Mouse (Mus musculus) ES-Bruce4 (cell line): Measurements from ENCODE around the gene Cped1. TPM values are rescaled to one million over a fixed set of nuclear protein-coding genes. Genes with fewer than 3 reads are reported as not detected.
"Not testable (repeated sequence)": the region's sequence is repeated elsewhere in the genome, so short reads cannot be mapped to it uniquely, and the experiment has no call there.

Source experiments
- H3K27ac ChIP-seq: 2 replicates; pipeline ENCODE4 v1.5.1; 2012; ENCODE audit warnings: low read length, inconsistent platforms; ENCODE audit not compliant: insufficient read depth
- H3K27me3 ChIP-seq: 2 replicates; pipeline ENCODE4 v1.6.1; 2012; ENCODE audit warnings: mild to moderate bottlenecking, low read length, inconsistent platforms; ENCODE audit not compliant: control insufficient read depth, poor library complexity, insufficient read depth, severe bottlenecking
- H3K36me3 ChIP-seq: 2 replicates; pipeline ENCODE4 v1.6.1; 2012; ENCODE audit warnings: inconsistent platforms, mild to moderate bottlenecking, low read length, moderate library complexity; ENCODE audit not compliant: control insufficient read depth, poor library complexity, insufficient read depth, severe bottlenecking
- H3K4me1 ChIP-seq: one replicate; pipeline ENCODE4 v1.8.1; 2011; ENCODE audit warnings: low read length; ENCODE audit not compliant: control insufficient read depth, insufficient read depth
- H3K4me3 ChIP-seq: 2 replicates; pipeline ENCODE4 v1.5.1; 2011; ENCODE audit warnings: low read depth, mild to moderate bottlenecking, low read length
- H3K9ac ChIP-seq: 2 replicates; pipeline ENCODE4 v1.6.1; 2012; ENCODE audit warnings: low read depth, mild to moderate bottlenecking, inconsistent platforms; ENCODE audit not compliant: poor library complexity, severe bottlenecking
- H3K9me3 ChIP-seq: replicated peaks from 2 replicates; pipeline ENCODE4 v1.6.1; 2012; ENCODE audit warnings: mild to moderate bottlenecking, low read length, inconsistent platforms; ENCODE audit not compliant: control insufficient read depth, poor library complexity, insufficient read depth, severe bottlenecking
- CTCF ChIP-seq: IDR thresholded peaks from one replicate; pipeline ENCODE4 v1.8.1; 2011; ENCODE audit warnings: low read depth, low read length
- EP300 ChIP-seq: IDR thresholded peaks from 2 replicates; pipeline ENCODE4 v1.6.1; 2011; ENCODE audit warnings: low read depth, low read length; ENCODE audit not compliant: insufficient read depth
- POLR2A ChIP-seq: IDR thresholded peaks from one replicate; pipeline ENCODE4 v1.8.1; 2011; ENCODE audit warnings: low read length; ENCODE audit not compliant: insufficient read depth
- polyA plus RNA-seq: library from polyadenylated mRNA; stranded (reverse); fragments of >200 nt; gene quantifications from 2 replicates; pipeline ENCODE4 v1.2.4, GENCODE M21; 2011; ENCODE audit warnings: low read depth; ENCODE audit not compliant: missing spikeins, insufficient read depth, insufficient read length

Cped1 gene
- polyA plus RNA-seq, 1 experiment = 0.90 TPM

DNA sequence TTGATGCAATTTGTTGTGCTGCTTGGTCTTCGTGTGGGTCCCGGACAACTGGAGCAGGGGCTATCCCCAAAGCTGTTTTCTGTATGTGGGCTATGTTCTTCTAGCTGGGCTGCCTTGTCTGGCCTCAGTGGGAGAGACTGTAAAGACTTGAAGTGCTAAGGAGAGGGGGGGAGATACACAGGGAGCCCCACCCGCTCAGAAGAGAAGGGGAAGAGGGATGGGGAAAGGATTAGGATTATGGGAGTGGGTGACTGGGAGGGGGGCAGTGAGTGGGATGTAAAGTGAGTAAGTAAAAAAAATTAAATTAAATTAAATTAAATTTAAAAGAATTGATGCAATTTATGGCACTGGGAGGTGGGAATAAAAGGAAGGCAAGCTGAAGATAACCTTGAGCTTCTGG is 50.2 kb downstream of the Cped1 start:
- TF ChIP-seq EP300 = no peak
- TF ChIP-seq POLR2A = no peak
- TF ChIP-seq CTCF = no peak
- no peaks in the 10 kb centered on the region for H3K36me3 ChIP-seq
- no peak overlapping the region for H3K27ac ChIP-seq
- no peaks in the 10 kb centered on the region for H3K4me1 ChIP-seq
- no peak overlapping the region for H3K4me3 ChIP-seq
- no peak overlapping the region for H3K9ac ChIP-seq
- H3K27me3 ChIP-seq = no peaks in the 10 kb centered on the region
- no peaks in the 10 kb centered on the region for H3K9me3 ChIP-seq

DNA sequence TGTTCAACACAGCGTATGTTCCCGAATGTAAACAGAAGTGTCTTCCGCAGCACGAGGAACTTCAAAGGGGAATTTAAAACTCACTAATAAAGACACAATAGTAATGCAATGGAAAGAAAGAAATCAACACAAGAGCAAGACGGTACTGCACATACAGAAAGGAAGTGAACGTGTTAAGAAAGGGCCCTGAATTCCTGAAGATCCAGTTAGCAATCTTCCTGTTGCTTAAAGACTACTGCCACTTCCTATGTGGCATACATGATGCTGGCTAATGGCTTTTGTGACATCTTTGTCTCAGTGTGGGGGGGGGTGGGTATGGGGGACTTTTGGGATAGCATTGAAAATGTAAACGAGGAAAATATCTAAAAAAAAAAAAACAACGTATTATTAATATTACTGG is 50.7 kb downstream of the Cped1 start:
- Histone ChIP-seq H3K4me3 (no peak overlapping the region), H3K9me3 (no peaks in the 10 kb centered on the region)
- TF ChIP-seq EP300 (no peak), CTCF (no peak), POLR2A (no peak)

DNA sequence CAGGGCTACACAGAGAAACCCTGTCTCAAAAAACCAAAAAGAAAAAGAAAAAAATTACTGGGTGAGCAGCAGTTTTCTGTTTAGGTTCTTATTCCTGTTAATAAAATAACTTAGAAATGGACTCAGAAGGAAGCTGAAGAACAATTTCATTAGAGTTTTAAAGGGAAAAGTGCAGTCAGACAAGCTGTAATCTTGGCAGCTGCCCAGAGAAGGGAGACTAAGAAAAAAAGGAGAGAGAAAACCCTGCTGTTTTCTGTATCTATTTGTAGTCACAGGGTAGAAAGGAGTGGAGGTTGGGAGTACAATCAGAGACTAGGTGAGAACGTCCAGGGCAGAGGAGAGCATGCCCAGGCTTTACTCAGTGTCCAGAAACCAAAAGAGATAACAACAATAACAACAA is 51.2 kb downstream of the Cped1 start:
- Histone ChIP-seq H3K27me3 (no peaks in the 10 kb centered on the region), H3K4me1 (no peaks in the 10 kb centered on the region), H3K27ac (no peak overlapping the region), H3K36me3 (no peaks in the 10 kb centered on the region), H3K4me3 (no peak overlapping the region), H3K9ac (no peak overlapping the region), H3K9me3 (no peaks in the 10 kb centered on the region)
- TF ChIP-seq EP300 = no peak
- TF ChIP-seq POLR2A = no peak
- no peak for TF ChIP-seq CTCF

More for the DNA sequence above, 50.7 kb downstream of the Cped1 start:
- Histone ChIP-seq H3K4me1 (no peaks in the 10 kb centered on the region), H3K9ac (no peak overlapping the region), H3K27me3 (no peaks in the 10 kb centered on the region), H3K27ac (no peak overlapping the region), H3K36me3 (no peaks in the 10 kb centered on the region)

DNA sequence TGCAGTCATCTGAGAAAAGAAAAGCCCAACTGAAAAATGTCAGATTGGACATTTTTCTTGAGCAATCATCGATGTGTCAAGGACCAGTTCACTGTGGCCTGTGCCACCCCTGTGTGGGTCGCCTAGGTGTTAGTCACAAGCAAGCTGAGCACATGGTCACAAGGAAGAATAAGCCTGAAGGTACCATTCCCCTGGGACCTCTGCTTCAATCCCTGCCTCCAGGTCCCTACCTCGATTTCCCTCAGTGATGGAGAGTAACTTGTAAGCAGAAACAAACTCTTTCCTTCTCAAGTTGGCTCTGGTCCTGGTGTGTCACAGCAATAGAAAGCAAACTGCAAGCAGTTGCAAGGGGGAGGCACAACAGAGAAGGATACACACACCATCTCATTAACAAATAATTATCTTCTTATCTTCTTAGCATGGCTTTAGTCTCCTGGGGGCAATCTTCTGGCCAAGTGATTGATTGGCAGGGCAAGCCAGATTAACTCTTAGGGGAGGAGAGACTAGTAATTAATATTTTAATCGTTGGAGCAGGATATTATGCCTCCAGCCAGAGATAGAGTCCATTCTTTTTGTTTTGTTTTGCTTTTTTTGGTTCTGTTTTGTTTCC is 51.8 kb downstream of the Cped1 start:
- Histone ChIP-seq H3K27me3 (no peaks in the 10 kb centered on the region), H3K27ac (no peak overlapping the region), H3K4me1 (no peaks in the 10 kb centered on the region), H3K9ac (no peak overlapping the region), H3K4me3 (no peak overlapping the region), H3K36me3 (no peaks in the 10 kb centered on the region), H3K9me3 (no peaks in the 10 kb centered on the region)
- TF ChIP-seq CTCF (no peak), POLR2A (no peak), EP300 (no peak)

DNA sequence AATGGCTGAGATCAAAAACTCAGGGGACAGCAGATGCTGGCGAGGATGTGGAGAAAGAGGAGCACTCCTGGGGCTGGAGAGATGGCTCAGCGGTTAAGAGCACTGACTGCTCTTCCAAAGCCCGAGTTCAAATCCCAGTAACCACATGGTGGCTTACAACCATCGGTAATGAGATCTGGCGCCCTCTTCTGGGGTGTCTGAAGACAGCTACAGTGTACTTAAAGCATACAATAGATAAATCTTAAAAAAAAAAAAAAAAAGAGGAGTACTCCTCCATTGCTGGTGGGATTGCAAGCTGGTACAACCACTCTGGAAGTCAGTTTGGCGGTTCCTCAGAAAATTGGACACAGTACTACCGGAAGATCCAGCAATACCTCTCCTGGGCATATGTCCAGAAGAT is 54.0 kb downstream of the Cped1 start:
- not testable (repeated sequence) for H3K4me1 ChIP-seq, H3K36me3 ChIP-seq, H3K27me3 ChIP-seq

GRCm38 (mm10) chr6:22044880-22045605 is 59.3 kb downstream of the Cped1 start:
- no peaks in the 10 kb centered on the region for H3K4me1 ChIP-seq
- no peak overlapping the region for H3K27ac ChIP-seq

More for the DNA sequence above, 54.0 kb downstream of the Cped1 start:
- not testable (repeated sequence) for H3K9ac ChIP-seq, H3K27ac ChIP-seq, H3K9me3 ChIP-seq, H3K4me3 ChIP-seq

More at GRCm38 (mm10) chr6:22044880-22045605, 59.3 kb downstream of the Cped1 start:
- H3K36me3 ChIP-seq = no peaks in the 10 kb centered on the region
- TF ChIP-seq CTCF (no peak), EP300 (no peak), POLR2A (no peak)
- H3K9ac ChIP-seq = no peak overlapping the region
- no peak overlapping the region for H3K4me3 ChIP-seq
- no peaks in the 10 kb centered on the region for H3K9me3 ChIP-seq
- no peaks in the 10 kb centered on the region; the same call in 1 of the 2 replicates for H3K27me3 ChIP-seq
